Mouse (Mus musculus) limb, embryonic 15.5 days (tissue): ENCODE results near the gene Gm20388. TPM values are rescaled to one million over a fixed set of nuclear protein-coding genes. Genes with fewer than 3 reads are reported as not detected.

Source experiments
- ATAC-seq: fragments of 200-750 bp; cut with Nextera tagmentation; 2 replicates; pipeline ENCODE4 v1.8.0; 2017; ENCODE audit warnings: low read depth, moderate TSS enrichment; ENCODE audit not compliant: insufficient number of reproducible peaks, low FRiP score, low TSS enrichment
- H3K27ac ChIP-seq: fragments of 300-500 bp; sonication (generic); 2 replicates; pipeline ENCODE4 v1.5.1; 2015; ENCODE audit warnings: moderate library complexity, mild to moderate bottlenecking, inconsistent platforms
- H3K27me3 ChIP-seq: fragments of 300-500 bp; sonication (generic); 2 replicates; pipeline ENCODE4 v1.6.1; 2015; ENCODE audit warnings: inconsistent platforms
- H3K36me3 ChIP-seq: fragments of 300-500 bp; sonication (generic); 2 replicates; pipeline ENCODE4 v1.6.1; 2015; ENCODE audit warnings: inconsistent platforms
- H3K4me1 ChIP-seq: fragments of 300-500 bp; sonication (generic); 2 replicates; pipeline ENCODE4 v1.6.1; 2015; ENCODE audit warnings: inconsistent platforms
- H3K4me2 ChIP-seq: fragments of 300-500 bp; sonication (generic); 2 replicates; pipeline ENCODE4 v1.6.1; 2015; ENCODE audit warnings: mild to moderate bottlenecking, inconsistent platforms
- H3K4me3 ChIP-seq: fragments of 300-500 bp; sonication (generic); 2 replicates; pipeline ENCODE4 v1.5.1; 2015; ENCODE audit warnings: mild to moderate bottlenecking, inconsistent platforms
- H3K9ac ChIP-seq: fragments of 300-500 bp; sonication (generic); 2 replicates; pipeline ENCODE4 v1.6.1; 2015; ENCODE audit warnings: inconsistent platforms
- H3K9me3 ChIP-seq: fragments of 300-500 bp; sonication (generic); 2 replicates; pipeline ENCODE4 v1.6.1; 2016; ENCODE audit warnings: inconsistent platforms
- WGBS: fragments of 180-500 bp; shearing (Covaris S2); methylation state at CpG from one replicate; pipeline ENCODE4 v1.1.7; 2015; 5-methylcytosine and 5-hydroxymethylcytosine counted together
- polyA plus RNA-seq: library from polyadenylated mRNA; unstranded; fragments of >200 nt; fragmentation: Nextera tagmentation; extraction: Ambion mirVana; gene quantifications from 2 replicates; pipeline ENCODE4 v1.2.1, GENCODE M21; 2015

Gm20388 gene
- polyA plus RNA-seq, 1 experiment from 2014 or later, result 4.9 TPM

DNA sequence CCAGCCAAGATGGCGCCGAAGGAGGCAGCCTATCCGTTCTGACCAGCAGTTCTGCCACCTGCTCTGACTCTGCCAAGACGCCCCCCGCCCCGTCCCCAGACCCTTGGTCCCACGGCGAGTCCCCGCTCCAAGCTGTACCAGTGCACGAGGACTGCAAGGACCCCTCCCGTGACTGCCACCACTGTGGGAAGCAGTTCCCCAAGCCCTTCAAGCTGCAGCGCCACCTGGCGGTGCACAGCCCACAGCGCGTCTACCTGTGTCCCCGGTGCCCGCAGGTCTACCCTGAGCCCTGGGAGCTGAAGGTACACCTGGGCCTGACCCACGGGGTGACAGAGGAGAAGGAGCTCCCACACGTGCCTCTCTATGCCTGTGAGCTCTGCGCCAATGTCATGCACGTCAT lies 2358.8 kb downstream of the Gm20388 start:
- H3K27me3 ChIP-seq, result peaks cover 21% of the 10 kb centered on the region
- peaks cover 44% of the 10 kb centered on the region for H3K36me3 ChIP-seq
- no peak overlapping the region for H3K27ac ChIP-seq
- no peak for ATAC-seq
- no peak overlapping the region for H3K9ac ChIP-seq
- WGBS, result 5% methylated on average over 21 of the region's 21 CpGs
- H3K4me2 ChIP-seq, result peak overlapping the region; percentile 65
- peak overlapping the region; percentile 36 for H3K4me3 ChIP-seq
- peaks cover 22% of the 10 kb centered on the region for H3K4me1 ChIP-seq
- no peaks in the 10 kb centered on the region for H3K9me3 ChIP-seq

DNA sequence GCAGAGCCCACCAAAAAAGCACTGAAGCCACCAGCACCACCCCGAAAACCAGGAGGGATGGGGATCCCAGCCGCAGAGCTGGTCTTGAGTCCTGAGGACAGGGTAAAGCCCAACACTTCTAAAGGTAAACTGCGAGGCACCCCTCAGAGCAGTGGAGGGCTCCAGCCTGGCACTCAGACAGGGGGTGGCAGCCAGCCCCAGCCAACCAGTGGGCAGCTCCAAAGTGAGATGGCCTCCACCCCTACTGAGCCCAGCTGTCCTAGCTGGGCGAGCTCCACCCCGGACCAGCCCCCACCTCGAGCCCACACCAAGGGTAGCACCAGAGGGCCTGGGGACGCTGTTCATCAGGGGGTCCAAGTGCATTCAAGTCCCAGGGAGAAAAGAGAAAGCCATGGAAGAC lies 2359.9 kb downstream of the Gm20388 start:
- Histone ChIP-seq H3K4me1 (peaks cover 17% of the 10 kb centered on the region), H3K9me3 (no peaks in the 10 kb centered on the region), H3K27ac (no peak overlapping the region), H3K4me3 (no peak overlapping the region), H3K9ac (no peak overlapping the region), H3K4me2 (no peak overlapping the region), H3K36me3 (peaks cover 35% of the 10 kb centered on the region), H3K27me3 (peaks cover 21% of the 10 kb centered on the region)
- no peak for ATAC-seq
- 79% methylated on average over 7 of the region's 7 CpGs for WGBS

- no peak overlapping the region for H3K27ac ChIP-seq
- H3K9ac ChIP-seq, result no peak overlapping the region
- peaks cover 22% of the 10 kb centered on the region for H3K36me3 ChIP-seq
- 5% methylated on average over 5 of the region's 5 CpGs for WGBS
- no peaks in the 10 kb centered on the region for H3K9me3 ChIP-seq
- H3K4me1 ChIP-seq, result peaks cover 21% of the 10 kb centered on the region
- no peak overlapping the region for H3K4me3 ChIP-seq
- ATAC-seq, result no peak
- peaks cover 21% of the 10 kb centered on the region for H3K27me3 ChIP-seq
- H3K4me2 ChIP-seq, result no peak overlapping the region
These were observed 2362.5 kb downstream of the Gm20388 start for GRCm38 (mm10) chr8:122273152-122273551.

GRCm38 (mm10) chr8:122273826-122274225 lies 2363.2 kb downstream of the Gm20388 start:
- no peak overlapping the region for H3K4me2 ChIP-seq
- H3K9ac ChIP-seq, result no peak overlapping the region
- peaks cover 19% of the 10 kb centered on the region for H3K4me1 ChIP-seq
- no peaks in the 10 kb centered on the region for H3K9me3 ChIP-seq
- WGBS, result 35% methylated on average over 7 of the region's 7 CpGs
- no peak overlapping the region for H3K27ac ChIP-seq
- ATAC-seq, result no peak
- peaks cover 22% of the 10 kb centered on the region for H3K36me3 ChIP-seq
- H3K27me3 ChIP-seq, result peaks cover 21% of the 10 kb centered on the region
- H3K4me3 ChIP-seq, result no peak overlapping the region

- Histone ChIP-seq H3K36me3 (peaks cover 19% of the 10 kb centered on the region), H3K9me3 (no peaks in the 10 kb centered on the region), H3K27me3 (peaks cover 17% of the 10 kb centered on the region), H3K27ac (no peak overlapping the region), H3K4me3 (no peak overlapping the region), H3K4me2 (no peak overlapping the region), H3K4me1 (peaks cover 11% of the 10 kb centered on the region; the same call in 1 of the 2 replicates), H3K9ac (no peak overlapping the region)
- WGBS, result 75% methylated on average over 11 of the region's 11 CpGs
- ATAC-seq, result no peak
These were observed 2364.2 kb downstream of the Gm20388 start for GRCm38 (mm10) chr8:122274651-122275391.

DNA sequence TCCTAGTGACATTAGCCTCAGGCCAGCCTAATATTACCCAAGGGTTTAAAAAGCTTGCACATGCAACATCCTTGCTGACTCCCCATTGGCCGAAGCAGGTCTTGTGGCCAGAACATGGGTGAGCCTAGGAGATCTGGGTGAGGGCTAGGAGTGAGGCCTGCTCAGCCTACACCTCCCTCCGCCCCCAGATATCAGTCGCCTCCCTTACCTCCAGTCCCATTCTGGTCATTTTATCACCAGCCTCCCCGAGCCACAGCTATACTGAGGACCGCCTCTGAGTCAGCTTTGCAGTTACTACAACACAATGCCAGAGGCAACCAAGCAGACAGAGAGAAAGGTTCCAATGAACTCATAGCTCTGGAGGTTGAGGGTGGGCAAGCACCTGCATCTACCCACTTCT lies 2365.7 kb downstream of the Gm20388 start:
- ATAC-seq, result no peak
- no peak overlapping the region for H3K27ac ChIP-seq
- 0 out of 2 replicates have a peak, but pooled peaks cover 3% of the 10 kb centered on the region for H3K27me3 ChIP-seq
- H3K9ac ChIP-seq, result no peak overlapping the region
- 90% methylated on average over 5 of the region's 5 CpGs for WGBS
- H3K9me3 ChIP-seq, result no peaks in the 10 kb centered on the region
- no peak overlapping the region for H3K4me3 ChIP-seq
- no peak overlapping the region for H3K4me2 ChIP-seq
- peaks cover 21% of the 10 kb centered on the region for H3K4me1 ChIP-seq
- H3K36me3 ChIP-seq, result 0 out of 2 replicates have a peak, but pooled peaks cover 5% of the 10 kb centered on the region

DNA sequence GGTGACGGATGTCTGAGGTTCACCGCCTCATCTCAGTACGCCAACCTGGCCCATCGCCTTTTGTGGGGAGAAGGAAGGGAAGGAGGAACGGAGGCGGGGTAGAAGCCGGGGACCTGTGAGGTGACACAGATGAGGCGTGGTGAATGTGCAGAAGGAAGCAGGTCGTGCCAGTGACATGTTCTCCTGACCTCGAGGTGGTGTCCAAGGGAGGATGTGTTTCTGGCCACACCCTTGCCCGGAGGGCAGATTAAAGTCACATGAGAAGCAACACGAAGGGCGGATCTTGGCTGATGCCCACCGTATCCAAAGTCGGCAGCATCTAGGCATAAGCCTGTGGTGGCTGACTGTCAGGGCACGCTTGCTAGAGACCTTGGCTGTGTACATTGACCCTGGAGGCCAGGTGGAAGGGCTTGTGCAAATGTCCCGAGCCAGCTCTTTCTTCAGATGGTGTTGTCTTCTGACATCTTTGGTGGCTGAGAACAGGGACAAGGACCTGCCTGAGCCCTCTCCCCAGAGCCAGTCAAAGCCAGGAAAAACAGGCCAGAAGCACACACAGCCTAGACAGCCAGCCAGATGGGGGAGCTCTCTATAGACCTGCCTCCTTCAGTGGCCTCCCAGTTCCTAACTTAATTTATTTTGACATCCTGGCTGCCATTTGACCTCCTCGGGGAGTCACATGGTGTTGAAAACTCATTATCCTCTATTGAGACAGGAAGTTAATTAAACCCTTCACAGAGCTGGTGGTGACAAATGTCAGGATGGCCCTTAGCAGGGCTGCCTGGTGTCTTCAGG lies 2366.8 kb downstream of the Gm20388 start:
- Histone ChIP-seq H3K9ac (no peak overlapping the region), H3K4me3 (no peak overlapping the region), H3K36me3 (no peaks in the 10 kb centered on the region), H3K9me3 (no peaks in the 10 kb centered on the region), H3K4me1 (peaks cover 25% of the 10 kb centered on the region), H3K4me2 (no peak overlapping the region), H3K27me3 (no peaks in the 10 kb centered on the region), H3K27ac (no peak overlapping the region)
- ATAC-seq, result no peak
- 71% methylated on average over 18 of the region's 18 CpGs for WGBS

GRCm38 (mm10) chr8:122280156-122280555 lies 2369.5 kb downstream of the Gm20388 start:
- peaks cover 46% of the 10 kb centered on the region for H3K4me1 ChIP-seq
- no peak overlapping the region for H3K4me2 ChIP-seq
- H3K9me3 ChIP-seq, result no peaks in the 10 kb centered on the region
- WGBS, result 70% methylated on average over 4 of the region's 4 CpGs
- no peak for ATAC-seq
- H3K36me3 ChIP-seq, result no peaks in the 10 kb centered on the region
- H3K9ac ChIP-seq, result no peak overlapping the region
- peaks cover 20% of the 10 kb centered on the region for H3K27me3 ChIP-seq
- 0 out of 2 replicates have a peak overlapping the region, but pooled peaks have one; percentile 79 for H3K27ac ChIP-seq
- H3K4me3 ChIP-seq, result no peak overlapping the region

GRCm38 (mm10) chr8:122280588-122281316 lies 2370.1 kb downstream of the Gm20388 start:
- Histone ChIP-seq H3K4me1 (peaks cover 48% of the 10 kb centered on the region), H3K27ac (peak overlapping the region; percentile 79), H3K36me3 (no peaks in the 10 kb centered on the region), H3K4me2 (peak overlapping the region; percentile 99), H3K9ac (no peak overlapping the region), H3K4me3 (peak overlapping the region; percentile 69), H3K27me3 (peaks cover 26% of the 10 kb centered on the region), H3K9me3 (no peaks in the 10 kb centered on the region)
- ATAC-seq, result peak; percentile 4; the same call in 1 of the 2 replicates
- 8% methylated on average over 20 of the region's 20 CpGs for WGBS

DNA sequence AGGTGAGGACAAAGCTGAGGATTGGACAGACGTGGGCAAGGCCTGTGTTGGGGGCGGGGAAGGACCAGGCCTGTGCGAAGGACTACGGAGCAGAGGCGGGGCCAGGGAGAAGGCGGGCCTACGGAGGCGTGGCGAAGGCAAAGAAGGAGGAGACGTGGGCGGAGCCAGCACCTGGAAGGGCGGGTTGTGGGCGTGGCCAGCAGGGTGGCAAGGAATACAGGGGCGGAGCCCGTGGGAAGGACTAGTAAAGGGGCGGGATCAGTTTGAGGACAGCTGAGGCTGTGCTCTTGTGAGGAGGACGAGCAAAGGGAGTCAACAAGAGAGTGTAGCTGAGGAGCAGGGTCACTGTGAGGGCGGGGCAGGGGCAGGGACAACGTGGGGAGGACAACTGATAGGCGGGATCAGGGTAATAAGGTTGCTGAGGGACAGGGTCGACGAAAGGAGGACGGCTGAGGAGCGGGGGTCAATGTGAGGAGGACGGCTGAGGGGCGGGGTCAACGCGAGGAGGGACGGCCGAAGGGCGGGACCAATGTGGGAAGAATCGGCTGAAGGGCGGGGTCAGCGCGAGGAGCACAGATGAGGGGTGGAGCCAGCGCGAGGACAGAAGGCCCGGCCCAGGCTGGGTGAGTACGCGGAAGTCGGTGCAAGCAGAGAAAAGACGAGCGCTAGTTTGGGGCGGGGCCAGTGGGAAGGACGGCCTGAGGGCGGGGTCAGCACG lies 2370.8 kb downstream of the Gm20388 start:
- peak overlapping the region; percentile 79 for H3K27ac ChIP-seq
- H3K4me3 ChIP-seq, result peak overlapping the region; percentile 69
- no peak overlapping the region for H3K9ac ChIP-seq
- WGBS, result under 1% methylated on average over 46 of the region's 47 CpGs
- H3K36me3 ChIP-seq, result no peaks in the 10 kb centered on the region
- H3K4me2 ChIP-seq, result peak overlapping the region; percentile 99
- H3K27me3 ChIP-seq, result peaks cover 33% of the 10 kb centered on the region
- H3K4me1 ChIP-seq, result peaks cover 48% of the 10 kb centered on the region
- no peaks in the 10 kb centered on the region for H3K9me3 ChIP-seq
- peak; percentile 92 for ATAC-seq

- peak within 1 kb of the TSS; percentile 99 for H3K4me2 ChIP-seq
- H3K27ac ChIP-seq, result peak within 1 kb of the TSS; percentile 79
- H3K4me3 ChIP-seq, result peak within 1 kb of the TSS; percentile 69
- no peak for ATAC-seq
- H3K27me3 ChIP-seq, result peaks cover 33% of the 10 kb centered on the region
- H3K4me1 ChIP-seq, result peaks cover 48% of the 10 kb centered on the region
- WGBS, result 1% methylated on average over 18 of the region's 60 CpGs
- peak within 1 kb of the TSS; percentile 63 for H3K9ac ChIP-seq
- no peaks in the 10 kb centered on the region for H3K36me3 ChIP-seq
- H3K9me3 ChIP-seq, result no peaks in the 10 kb centered on the region
These were observed 2371.4 kb downstream of the Gm20388 start, which contains the start of gene Zfpm1 for GRCm38 (mm10) chr8:122282035-122282358. TSS of gene Zfpm1 (plus strand) at chr8:122282141.
